Mouse (Mus musculus) heart, embryonic 14.5 days (tissue): ENCODE measurements around the gene Myom3. TPM values are rescaled to one million over a fixed set of nuclear protein-coding genes. Genes with fewer than 3 reads are reported as not detected.
"Not testable (repeated sequence)": the region's sequence is repeated elsewhere in the genome, so short reads cannot be mapped to it uniquely, and the experiment has no call there.

ENCODE experiments used
- ATAC-seq: fragments of 200-750 bp; cut with Nextera tagmentation; 2 replicates; pipeline ENCODE4 v1.8.0; 2017; ENCODE audit warnings: low read depth, moderate TSS enrichment; ENCODE audit not compliant: insufficient number of reproducible peaks, insufficient read depth, low FRiP score
- H3K27ac ChIP-seq, 2 experiments: fragments of 200-500 bp in 1 of 2; fragments of 300-500 bp in 1 of 2; sonication (generic) in 1 of 2; replicated peaks in 1 of 2; 2 replicates each; pipeline ENCODE4 v1.5.1; 2012 to 2014; ENCODE audit warnings: low read depth in 2 of 2, low read length in 2 of 2, control low read depth in 1 of 2, mild to moderate bottlenecking in 1 of 2, mixed read lengths in 1 of 2; ENCODE audit not compliant: control insufficient read depth in 1 of 2, insufficient read depth in 1 of 2
- H3K27me3 ChIP-seq: fragments of 300-500 bp; sonication (generic); 2 replicates; pipeline ENCODE4 v1.6.1; 2014; ENCODE audit warnings: mild to moderate bottlenecking, low read length, control low read depth; ENCODE audit not compliant: control insufficient read depth, insufficient read depth
- H3K36me3 ChIP-seq: fragments of 300-500 bp; sonication (generic); 2 replicates; pipeline ENCODE4 v1.6.1; 2014; ENCODE audit warnings: mild to moderate bottlenecking, control low read depth, low read length, mixed read lengths; ENCODE audit not compliant: control insufficient read depth, insufficient read depth
- H3K4me1 ChIP-seq, 2 experiments: fragments of 200-500 bp in 1 of 2; fragments of 300-500 bp in 1 of 2; sonication (generic) in 1 of 2; 2 replicates each; pipeline ENCODE4 v1.6.1; 2012 to 2014; ENCODE audit warnings: low read length in 2 of 2, control low read depth in 1 of 2, mixed read lengths in 1 of 2; ENCODE audit not compliant: control insufficient read depth in 2 of 2, insufficient read depth in 2 of 2
- H3K4me2 ChIP-seq: fragments of 300-500 bp; sonication (generic); 2 replicates; pipeline ENCODE4 v1.6.1; 2014; ENCODE audit warnings: mild to moderate bottlenecking, low read length
- H3K4me3 ChIP-seq, 2 experiments: fragments of 200-500 bp in 1 of 2; fragments of 300-500 bp in 1 of 2; sonication (generic) in 1 of 2; 2 replicates each; pipeline ENCODE4 v1.5.1; 2012 to 2014; ENCODE audit warnings: low read length in 2 of 2, mild to moderate bottlenecking in 2 of 2, control low read depth in 1 of 2, low read depth in 1 of 2, moderate library complexity in 1 of 2; ENCODE audit not compliant: control insufficient read depth in 1 of 2, insufficient read depth in 1 of 2
- H3K9ac ChIP-seq: fragments of 300-500 bp; sonication (generic); 2 replicates; pipeline ENCODE4 v1.6.1; 2014; ENCODE audit warnings: mild to moderate bottlenecking, low read length
- H3K9me3 ChIP-seq: fragments of 300-500 bp; sonication (generic); 2 replicates; pipeline ENCODE4 v1.6.1; 2016; ENCODE audit warnings: low read length, control low read depth; ENCODE audit not compliant: control insufficient read depth
- WGBS: fragments of 180-500 bp; shearing (Covaris S2); extraction: QIAGEN DNeasy Blood & Tissue Kit; methylation state at CpG from one replicate; pipeline ENCODE4 v1.1.7; 2014; 5-methylcytosine and 5-hydroxymethylcytosine counted together
- polyA plus RNA-seq: library from polyadenylated mRNA; unstranded; fragments of >200 nt; fragmentation: Nextera tagmentation; extraction: Ambion mirVana; gene quantifications from 2 replicates; pipeline ENCODE4 v1.2.1, GENCODE M21; 2014

Gene Myom3
- polyA plus RNA-seq = 0.12 TPM in 1 of 2 replicates, not detected in the other

DNA sequence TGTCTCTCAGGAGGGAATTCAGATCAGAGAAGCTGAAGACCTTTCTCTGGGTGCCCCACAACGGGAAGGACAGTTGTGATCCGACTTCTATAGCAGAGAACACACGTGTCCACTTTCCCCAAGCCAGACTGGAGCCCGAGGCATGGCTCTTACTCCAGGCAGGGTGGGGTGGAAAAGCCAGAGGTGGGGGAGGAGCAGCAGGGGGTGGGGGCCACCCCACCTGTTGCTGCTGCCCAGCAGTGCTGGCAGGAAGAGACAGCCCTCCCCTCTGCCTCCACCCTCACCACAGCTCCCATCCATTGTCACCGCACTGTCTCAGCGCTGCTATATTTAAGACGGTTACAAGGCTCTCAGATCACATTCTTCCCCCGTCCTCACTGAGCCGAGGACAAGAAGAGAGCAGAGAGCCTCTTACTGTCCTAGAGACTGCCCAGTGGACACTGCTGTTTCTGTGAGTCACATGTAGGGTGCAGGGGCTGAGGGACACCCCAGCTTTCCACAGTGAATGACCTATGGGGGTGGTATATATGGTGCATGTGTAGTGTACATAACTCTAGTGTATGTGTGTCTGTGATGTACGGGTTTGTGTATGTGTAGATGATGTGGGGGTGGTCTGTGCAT is at the start of gene Myom3:
Gene Myom3 (plus strand): TSS at position 360 of the 621 bp plus-strand sequence.
- Histone ChIP-seq H3K9ac (no peak within 1 kb of the TSS), H3K27me3 (no peaks in the 10 kb centered on the region), H3K9me3 (peaks cover 3% of the 10 kb centered on the region; the same call in 1 of the 2 replicates), H3K27ac (no peak within 1 kb of the TSS), H3K4me2 (no peak within 1 kb of the TSS), H3K4me1 (peaks cover 3 to 6% of the 10 kb centered on the region in 2 experiments; a peak in 3 of 4 replicates), H3K4me3 (no peak within 1 kb of the TSS), H3K36me3 (no peaks in the 10 kb centered on the region)
- WGBS = 34% methylated on average over 10 of the region's 10 CpGs
- ATAC-seq = no peak

GRCm38 (mm10) chr4:135710392-135710791 is 49.1 kb upstream of the Myom3 start:
- H3K9ac ChIP-seq = no peak overlapping the region
- H3K27me3 ChIP-seq = no peaks in the 10 kb centered on the region
- ATAC-seq = no peak
- no peaks in the 10 kb centered on the region for H3K4me1 ChIP-seq
- H3K36me3 ChIP-seq = no peaks in the 10 kb centered on the region
- H3K27ac ChIP-seq = no peak overlapping the region
- H3K4me2 ChIP-seq = no peak overlapping the region
- 29% methylated on average over 3 of the region's 3 CpGs for WGBS
- H3K4me3 ChIP-seq = no peak overlapping the region
- 0 out of 2 replicates have a peak, but pooled peaks cover 6% of the 10 kb centered on the region for H3K9me3 ChIP-seq

DNA sequence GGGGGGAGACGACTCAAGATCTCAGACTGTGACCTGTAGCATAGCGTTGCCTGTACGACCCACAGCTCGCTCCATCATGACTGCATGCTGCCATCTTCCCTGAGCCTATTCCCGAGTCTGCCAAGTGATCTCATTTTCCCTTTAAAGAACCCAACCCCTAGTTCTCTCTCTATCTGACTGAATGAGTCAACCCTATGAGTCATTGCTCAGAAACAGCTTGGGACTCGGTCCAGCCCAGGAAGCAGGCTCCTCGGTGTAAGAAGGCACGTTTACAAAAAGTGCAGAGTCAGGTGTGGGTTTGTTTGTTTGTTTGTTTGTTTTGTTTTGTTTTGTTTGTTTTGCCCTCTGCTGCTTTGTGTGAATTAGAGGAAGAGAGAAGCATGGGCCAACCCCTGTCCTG is 44.7 kb upstream of the Myom3 start:
- H3K27me3 ChIP-seq = no peaks in the 10 kb centered on the region
- H3K9me3 ChIP-seq = peaks cover 9% of the 10 kb centered on the region; the same call in 1 of the 2 replicates
- WGBS = 62% methylated on average over 8 of the region's 8 CpGs
- ATAC-seq = no peak
- H3K4me1 ChIP-seq = no peaks in the 10 kb centered on the region
- no peak overlapping the region for H3K4me2 ChIP-seq
- no peak overlapping the region for H3K4me3 ChIP-seq
- no peak overlapping the region for H3K9ac ChIP-seq
- H3K27ac ChIP-seq = no peak overlapping the region
- H3K36me3 ChIP-seq = no peaks in the 10 kb centered on the region

DNA sequence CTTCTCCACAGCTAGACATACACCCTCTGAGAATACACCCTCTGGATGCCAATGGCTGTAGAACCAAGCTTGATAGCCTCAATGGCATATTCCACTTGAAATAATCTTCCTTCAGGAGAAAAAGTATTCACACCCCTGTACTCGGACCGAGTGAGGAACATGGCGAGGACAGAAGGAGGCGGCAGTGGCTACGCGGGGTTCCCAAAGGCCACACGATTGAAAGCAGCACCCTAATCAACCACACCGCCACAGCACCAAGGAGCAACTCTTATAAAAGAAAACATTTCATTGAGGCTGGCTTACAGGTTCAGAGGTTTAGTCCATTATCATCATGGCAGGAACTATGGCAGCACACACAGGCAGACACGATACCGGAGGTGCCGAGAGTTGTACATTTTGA is 43.1 kb upstream of the Myom3 start:
- not testable (repeated sequence) for H3K4me1 ChIP-seq, H3K4me3 ChIP-seq, ATAC-seq, H3K4me2 ChIP-seq, H3K27ac ChIP-seq, H3K27me3 ChIP-seq, H3K36me3 ChIP-seq, H3K9ac ChIP-seq
- peaks cover 14% of the 10 kb centered on the region for H3K9me3 ChIP-seq
- 92% methylated on average over 11 of the region's 11 CpGs for WGBS

- no peak for ATAC-seq
- no peak overlapping the region for H3K27ac ChIP-seq
- no peaks in the 10 kb centered on the region for H3K36me3 ChIP-seq
- peaks cover 12% of the 10 kb centered on the region for H3K9me3 ChIP-seq
- no peak overlapping the region for H3K9ac ChIP-seq
- peaks cover 3 to 7% of the 10 kb centered on the region in 2 experiments; a peak in 3 of 4 replicates for H3K4me1 ChIP-seq
- WGBS = 71% methylated on average over 17 of the region's 17 CpGs
- no peak overlapping the region for H3K4me3 ChIP-seq
- no peaks in the 10 kb centered on the region for H3K27me3 ChIP-seq
- no peak overlapping the region for H3K4me2 ChIP-seq
Measured at GRCm38 (mm10) chr4:135722540-135723290, 36.8 kb upstream of the Myom3 start.

GRCm38 (mm10) chr4:135726416-135726815 is 33.1 kb upstream of the Myom3 start:
- 63% methylated on average over 11 of the region's 11 CpGs for WGBS
- Histone ChIP-seq H3K36me3 (no peaks in the 10 kb centered on the region), H3K9me3 (0 out of 2 replicates have a peak, but pooled peaks cover 4% of the 10 kb centered on the region), H3K9ac (no peak overlapping the region), H3K27me3 (no peaks in the 10 kb centered on the region), H3K4me1 (peaks cover 9 to 14% of the 10 kb centered on the region in 2 experiments), H3K4me3 (no peak overlapping the region), H3K27ac (no peak overlapping the region), H3K4me2 (no peak overlapping the region)
- ATAC-seq = no peak

DNA sequence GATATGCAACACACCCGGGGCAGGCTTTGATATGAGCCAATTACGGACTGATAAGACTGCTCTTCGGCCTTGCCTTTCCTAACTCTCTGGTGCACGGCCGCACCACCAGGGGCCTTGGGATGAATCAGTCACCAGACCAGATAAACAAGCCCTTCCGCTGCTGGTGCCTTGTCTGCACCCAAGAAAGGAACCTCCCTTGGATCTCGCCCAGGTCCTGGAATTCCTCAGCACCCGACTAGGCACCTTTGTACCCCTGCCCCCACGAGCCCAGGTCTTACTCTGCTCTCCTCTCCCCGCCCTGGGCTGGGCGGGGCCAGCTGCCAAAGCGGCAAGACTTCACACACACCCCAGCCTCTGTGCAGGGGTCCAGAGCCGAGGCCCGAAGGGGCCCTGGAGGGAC is 31.7 kb upstream of the Myom3 start, which contains the start of gene Il22ra1:
Gene Il22ra1 (plus strand): TSS at position 356 of the 400 bp plus-strand sequence.
- peak within 1 kb of the TSS; percentile 9; the same call in 1 of the 2 replicates for H3K9ac ChIP-seq
- H3K4me1 ChIP-seq = peaks cover 9 to 14% of the 10 kb centered on the region in 2 experiments
- 0 out of 2 replicates have a peak, but pooled peaks cover 1% of the 10 kb centered on the region for H3K9me3 ChIP-seq
- peak within 1 kb of the TSS; percentile 53 for H3K4me2 ChIP-seq
- no peaks in the 10 kb centered on the region for H3K36me3 ChIP-seq
- H3K27ac ChIP-seq = no peak within 1 kb of the TSS
- ATAC-seq = peak; percentile 51; the same call in 1 of the 2 replicates
- H3K4me3 ChIP-seq = peak within 1 kb of the TSS; percentile 14
- H3K27me3 ChIP-seq = no peaks in the 10 kb centered on the region
- WGBS = 4% methylated on average over 14 of the region's 14 CpGs
